Mouse (Mus musculus) kidney, postnatal 14 days (tissue): ENCODE measurements around the gene Klhl10.

Source experiments
- DNase-seq: peaks from one replicate; pipeline ENCODE4 v3.0.0; 2022; ENCODE audit warnings: mixed read lengths

Gene Klhl10

DNA sequence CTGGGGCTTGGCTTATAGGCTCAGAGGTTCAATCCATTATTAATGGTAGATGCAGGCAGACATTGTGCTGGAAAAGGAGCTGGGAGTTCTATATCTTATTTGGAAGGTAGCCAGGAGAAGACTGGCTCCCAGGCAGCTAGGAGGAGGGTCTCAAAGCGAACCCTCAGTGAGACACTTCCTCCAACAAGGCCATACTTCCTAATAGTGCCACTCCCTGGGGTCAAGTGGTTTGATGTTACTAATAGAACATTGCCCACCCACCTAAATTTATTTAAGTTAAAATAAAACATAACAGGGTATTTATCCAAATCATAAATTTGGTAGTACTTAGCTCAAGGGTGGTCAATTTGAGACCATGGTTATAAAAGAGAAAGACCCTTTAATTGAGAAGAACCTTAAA is 24.1 kb downstream of the Klhl10 start:
- DNase-seq, result no peak

DNA sequence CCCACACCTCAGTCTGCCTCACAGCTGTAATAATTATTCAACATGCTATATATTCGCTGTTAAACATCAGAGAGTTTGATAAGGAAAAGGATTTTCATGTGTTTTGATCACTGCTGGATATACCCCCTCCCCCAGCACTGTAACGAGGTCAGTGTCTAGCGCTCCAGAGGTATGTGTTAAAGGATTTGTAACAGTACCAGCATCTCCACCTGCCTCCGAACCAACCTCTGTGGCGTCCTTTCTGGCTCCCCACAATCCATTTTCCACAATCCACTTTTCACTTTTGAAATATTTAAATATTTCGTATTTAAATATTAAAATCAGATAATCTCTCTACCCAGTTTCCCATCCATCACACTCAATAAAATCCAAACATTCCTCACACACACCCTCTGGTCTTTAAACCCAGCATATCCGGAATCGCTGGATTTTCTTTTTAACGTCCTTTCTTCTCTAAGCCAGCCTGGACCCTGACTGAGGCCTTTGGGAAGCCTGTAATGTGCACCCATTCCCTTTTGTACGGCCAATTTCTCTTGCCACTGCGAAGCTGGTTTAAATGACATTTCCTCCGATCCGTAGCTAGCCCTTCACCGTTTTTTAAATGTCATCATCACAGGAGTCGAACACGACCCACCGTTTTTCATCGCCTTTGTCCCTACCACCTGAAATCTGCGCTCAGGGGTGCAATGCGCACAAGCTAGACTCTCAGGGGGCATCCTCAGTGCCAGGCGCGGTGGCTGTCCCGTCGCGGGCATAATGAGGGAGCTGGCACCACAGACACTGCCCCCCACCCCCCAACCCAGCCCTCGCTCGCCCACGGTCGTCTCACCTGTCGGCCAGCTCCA is 29.9 kb downstream of the Klhl10 start:
- no peak for DNase-seq

DNA sequence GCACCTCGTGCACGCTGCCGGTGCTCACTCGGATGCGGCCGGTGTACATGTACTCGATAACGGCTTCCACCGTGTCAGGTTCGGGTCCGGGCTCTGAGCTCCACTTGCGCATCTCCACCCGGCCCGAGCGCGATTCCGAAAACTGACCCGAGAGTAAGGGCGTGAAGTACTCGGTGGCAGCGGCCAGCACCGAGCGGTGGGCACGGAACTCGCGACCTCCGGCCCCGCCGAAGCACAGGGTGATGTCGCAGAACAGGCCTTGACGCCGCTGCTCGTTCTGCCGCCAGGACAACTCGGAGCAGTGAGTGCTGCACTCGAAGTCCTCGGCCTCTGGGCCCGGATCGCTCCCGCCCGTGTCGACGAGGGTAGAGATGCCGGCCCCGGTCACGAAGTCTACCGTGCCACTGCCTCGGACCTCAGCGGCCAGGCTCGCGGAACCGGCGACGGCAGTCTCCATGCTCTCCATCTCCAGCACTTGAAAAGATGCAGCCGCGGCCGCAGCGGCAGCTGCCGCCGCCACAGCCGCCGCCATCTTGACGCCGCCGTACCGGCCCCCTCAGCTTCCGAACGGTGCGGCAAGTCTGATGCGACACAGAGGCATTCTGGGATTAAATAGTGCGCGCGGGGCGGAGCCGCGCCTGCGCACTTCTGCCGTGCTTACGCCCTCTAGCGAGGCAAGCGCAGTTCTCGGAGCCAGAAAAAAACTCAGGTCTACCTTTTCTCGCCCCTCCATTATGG is 30.6 kb downstream of the Klhl10 start, which contains the start of gene Klhl11:
TSS of gene Klhl11 (minus strand) at position 545 of the 738 bp plus-strand sequence.
- DNase-seq, result peak; percentile 94

DNA sequence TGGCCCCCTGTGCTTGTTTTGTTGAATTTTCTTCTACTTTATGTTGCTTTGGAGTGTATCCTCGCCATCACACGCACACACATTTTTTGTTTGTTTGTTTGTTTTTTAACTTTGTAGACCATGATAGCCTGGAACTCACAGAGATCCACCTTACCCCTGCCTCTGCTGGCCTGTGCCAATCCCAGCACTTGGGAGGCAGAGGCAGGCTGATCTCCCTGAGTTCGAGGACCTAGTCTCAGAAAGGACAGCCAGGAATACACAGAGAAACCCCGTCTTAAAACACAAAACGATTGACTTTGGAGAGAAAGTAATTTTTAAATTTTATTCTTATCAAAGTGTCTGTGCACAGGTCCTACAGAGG is 31.2 kb downstream of the Klhl10 start:
- DNase-seq, result no peak

DNA sequence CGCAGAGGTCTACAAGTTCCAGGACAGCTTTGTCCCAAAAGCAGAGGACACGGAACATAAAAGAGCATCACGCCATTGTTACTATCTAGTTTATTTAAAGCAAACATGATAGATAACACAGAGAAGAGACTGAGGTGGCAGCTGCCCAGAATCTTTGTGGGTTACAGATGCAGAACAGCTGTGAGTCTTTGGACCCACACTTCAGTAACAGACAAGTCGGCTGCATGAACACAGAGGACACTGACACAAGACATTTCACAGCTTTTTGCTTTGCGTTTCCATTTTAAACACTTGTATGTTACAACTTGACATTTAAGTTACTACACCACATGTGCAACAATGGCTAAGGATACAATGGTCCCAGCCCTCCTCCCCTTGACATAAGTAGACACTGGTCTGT is 34.6 kb downstream of the Klhl10 start:
- no peak for DNase-seq

DNA sequence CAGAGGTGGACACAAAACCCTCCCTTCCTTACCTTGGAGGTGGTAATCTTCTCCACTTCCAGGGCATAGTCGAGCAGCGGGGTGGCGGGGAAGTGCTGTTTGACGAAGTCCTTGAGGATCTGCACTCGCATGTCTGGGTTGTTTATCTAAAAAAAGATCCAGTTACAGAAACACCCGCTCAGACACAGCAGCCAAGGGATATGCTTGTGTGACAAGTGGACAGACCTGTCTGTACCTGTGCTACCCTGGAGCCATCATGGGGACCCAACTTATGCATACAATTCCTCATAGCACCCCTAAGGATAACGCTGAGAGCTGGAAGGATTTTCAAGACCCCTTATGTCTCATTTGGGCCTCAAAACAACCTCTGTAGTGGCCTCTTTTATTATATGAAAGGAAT is 37.4 kb downstream of the Klhl10 start:
- DNase-seq, result no peak

DNA sequence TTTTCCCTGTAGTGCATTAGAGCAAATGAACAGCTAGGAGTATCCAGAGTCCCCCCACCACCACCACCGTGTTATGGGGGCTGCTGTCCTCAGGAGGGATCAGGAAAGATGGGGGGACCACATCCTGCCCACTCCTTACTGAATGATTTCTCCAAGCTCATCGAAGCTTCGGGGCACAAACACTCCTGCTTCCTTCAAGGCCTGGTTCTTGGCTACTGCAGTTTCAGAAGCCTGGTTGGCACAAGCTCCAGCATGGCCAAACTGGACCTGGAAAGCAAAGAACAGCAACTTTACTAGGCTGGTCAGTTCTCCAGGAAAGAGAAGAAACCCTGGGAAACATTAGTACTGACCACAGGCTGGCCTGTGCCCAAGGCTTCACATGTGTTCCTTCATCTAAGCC is 42.7 kb downstream of the Klhl10 start:
- DNase-seq, result no peak

DNA sequence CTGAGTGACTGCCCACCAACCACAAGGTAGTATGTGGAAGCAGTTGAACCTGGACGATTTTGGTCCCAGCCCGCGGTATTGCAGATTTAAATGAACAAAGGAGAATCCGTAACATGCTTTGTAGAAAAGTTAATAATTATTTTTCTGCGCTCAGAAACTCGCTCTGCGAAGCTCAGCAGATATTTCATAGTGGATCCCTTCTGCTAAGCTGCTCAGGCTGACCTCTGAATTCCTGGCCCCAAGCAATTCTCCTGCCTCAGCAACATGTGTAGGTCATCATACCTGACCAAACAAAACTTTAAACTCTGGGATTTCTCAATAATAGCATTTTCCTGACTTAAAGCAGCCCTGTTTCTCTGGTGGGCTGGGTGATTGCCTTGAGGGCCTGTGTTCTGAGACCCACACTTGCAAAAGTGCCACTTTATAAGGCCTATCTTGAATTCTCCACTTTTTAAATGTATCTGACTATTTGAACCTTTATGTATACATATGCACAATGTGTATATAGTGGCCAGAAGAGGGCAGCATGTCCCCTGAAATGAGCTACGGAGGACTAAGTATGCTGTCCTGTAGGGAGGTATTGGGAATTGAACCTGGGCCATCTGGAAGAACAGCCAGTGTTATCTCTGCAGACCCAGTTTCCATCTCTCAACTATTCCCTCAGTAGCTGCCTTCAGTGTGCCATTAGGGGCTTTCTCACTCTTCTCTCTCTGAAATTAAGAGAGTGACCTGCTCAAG is 44.3 kb downstream of the Klhl10 start:
- DNase-seq, result peak; percentile 49

DNA sequence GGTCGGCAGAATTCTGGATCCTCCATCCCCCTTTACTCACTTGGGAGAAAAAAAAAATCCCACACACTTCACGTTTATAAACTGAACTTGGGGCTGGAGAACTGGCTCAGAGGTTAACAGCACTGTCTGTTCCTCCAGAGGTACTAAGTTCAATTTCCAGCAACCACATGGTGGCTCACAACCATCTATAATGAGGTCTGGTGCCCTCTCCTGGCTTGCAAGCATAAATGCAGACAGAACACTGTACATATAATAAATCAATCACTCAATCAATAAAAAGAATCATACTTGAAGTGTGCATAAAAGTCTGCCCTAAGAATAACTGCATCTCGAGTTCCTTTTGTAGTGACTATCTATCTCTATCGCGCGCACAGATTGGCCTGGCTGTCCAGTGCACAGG is 49.2 kb downstream of the Klhl10 start:
- DNase-seq, result no peak

DNA sequence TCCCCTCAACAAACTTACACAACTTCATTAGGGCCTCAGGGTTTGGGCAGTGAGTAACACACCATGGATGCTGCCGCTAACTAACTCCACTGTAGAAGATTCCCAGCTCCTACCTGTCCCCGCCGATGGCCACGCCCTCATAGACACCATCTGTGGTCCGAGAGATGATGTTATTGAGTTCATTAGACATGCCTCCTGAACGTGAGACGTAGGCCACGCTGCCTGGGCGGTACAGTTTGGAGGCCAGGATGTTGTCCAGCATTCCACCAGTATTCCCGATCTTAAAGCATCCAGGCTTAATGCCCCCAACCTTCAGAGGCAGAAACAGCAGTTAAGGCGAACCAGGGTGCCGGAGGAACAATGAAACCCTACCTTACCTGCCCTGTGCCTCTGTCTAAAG is 52.1 kb downstream of the Klhl10 start:
- no peak for DNase-seq

DNA sequence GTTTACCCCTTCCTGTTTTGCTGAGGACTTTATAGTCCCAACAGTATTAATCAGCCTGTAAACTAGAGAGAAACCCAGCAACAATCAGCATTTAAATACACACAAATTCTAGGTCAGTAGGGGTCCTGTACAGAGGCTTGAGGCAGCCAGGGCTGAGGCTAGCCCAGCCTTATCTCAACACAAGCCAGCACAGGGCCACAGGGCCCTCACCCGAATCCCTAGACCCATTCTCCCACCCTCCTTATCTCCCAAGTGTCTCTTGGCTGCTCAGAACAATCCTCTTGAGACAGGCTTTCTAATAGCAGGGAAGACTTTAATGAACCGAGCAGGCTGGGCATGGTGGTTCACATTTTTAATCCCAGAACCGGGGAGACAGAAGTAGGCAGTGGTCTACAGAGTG is 58.5 kb downstream of the Klhl10 start:
- no peak for DNase-seq

DNA sequence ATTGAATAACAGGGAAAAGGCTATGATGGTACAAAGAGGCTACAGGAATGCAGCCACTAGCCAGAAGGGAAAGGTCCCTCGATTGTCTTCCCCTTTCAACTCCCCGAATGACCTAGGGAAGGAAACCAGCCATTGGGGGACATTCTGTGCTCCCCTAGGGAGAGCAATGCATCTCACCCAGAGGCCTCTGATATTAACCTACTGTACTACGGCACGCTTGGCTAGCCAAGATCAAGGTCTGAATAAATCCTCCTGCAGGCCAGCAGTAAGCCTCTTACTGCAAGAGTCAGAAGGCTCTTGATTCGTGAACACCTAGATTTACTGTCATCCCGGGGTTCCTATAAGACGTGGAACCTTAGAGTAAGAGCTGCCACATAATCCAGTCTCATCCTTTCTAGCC is 58.9 kb downstream of the Klhl10 start:
- peak; percentile 53 for DNase-seq

DNA sequence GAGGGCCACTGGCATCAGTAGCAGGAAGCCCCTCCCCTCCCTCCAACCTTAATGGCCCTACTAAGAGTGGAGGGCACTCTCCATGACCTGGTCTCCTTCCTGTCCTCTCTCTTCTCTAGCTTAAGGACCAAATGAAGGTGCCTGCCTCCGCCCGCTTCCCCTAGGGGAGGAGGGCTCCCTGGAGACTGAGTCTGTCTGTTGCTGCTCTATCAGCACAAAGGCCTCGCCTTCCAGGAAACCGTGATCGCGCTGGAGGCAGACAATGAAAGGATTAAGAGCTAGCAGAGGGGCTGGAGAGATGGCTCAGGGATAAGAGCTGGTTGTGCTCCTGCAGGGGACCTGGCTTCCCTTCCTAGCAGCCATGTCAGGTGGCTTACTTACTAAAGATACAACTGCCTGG is 59.6 kb downstream of the Klhl10 start:
- DNase-seq, result no peak

DNA sequence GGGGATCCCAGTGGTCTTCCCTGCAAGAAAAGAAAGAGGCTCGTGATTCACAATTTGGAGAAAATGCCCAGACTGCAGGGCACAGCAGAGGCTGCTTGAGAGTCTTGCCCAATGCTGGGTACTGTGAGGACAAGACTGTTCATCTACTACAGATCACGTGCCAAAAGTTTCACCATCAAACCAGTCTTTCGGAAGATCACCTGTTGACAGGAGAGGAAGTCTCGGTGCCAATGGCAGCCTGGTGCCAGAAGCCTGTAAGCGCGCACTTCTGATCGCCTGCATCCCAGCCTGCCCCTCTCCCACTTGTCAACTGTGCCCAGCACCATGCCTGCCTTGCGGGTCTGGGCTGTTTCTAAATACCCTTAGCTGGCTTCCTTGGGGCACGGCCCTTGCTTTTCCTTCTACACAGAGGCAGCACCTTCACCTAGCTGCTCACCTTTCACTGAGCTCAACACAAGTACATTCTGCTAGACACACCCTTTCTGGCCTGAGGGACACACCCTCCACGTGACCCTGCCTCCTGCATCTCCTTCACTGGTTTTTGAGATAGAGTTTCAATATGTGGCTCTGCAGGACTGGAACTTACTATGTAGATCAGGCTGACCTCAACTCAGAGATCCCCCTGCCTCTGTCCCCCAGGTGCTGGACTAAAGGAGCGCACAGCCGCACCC is 63.4 kb downstream of the Klhl10 start:
- DNase-seq, result no peak

DNA sequence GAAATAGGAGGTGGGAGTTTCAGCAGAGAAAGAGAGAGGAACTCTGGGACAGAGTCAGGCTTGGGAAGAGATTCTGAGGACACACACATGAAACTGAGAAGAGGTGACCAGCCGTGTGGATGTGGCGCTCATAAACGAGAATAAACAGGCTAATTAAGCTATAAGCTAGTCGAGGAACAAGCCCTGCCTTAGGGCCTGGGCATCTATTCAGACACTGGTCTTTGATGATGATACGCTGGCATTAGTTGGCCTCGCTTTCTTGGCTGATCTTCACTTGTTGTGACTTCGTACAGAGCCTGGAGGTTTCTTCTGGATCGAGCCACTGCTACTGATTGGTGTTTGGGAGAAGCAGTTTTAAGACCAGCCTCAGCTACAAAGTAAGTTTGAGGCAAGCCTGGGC is 64.3 kb downstream of the Klhl10 start:
- DNase-seq, result no peak
